Mouse (Mus musculus): Measurements from ENCODE around the gene Ccdc43. TPM values are rescaled to one million over a fixed set of nuclear protein-coding genes. Genes with fewer than 3 reads are reported as not detected.
A peak's percentile ranks its signal among the peaks of the same experiment; 100 is the strongest.
"Not testable (repeated sequence)": the region's sequence is repeated elsewhere in the genome, so short reads cannot be mapped to it uniquely, and the experiment has no call there.

Ccdc43 gene
- total and polyA plus RNA-seq, 3 experiments: 6.8 to 22.8 (median 21.0) TPM

DNA sequence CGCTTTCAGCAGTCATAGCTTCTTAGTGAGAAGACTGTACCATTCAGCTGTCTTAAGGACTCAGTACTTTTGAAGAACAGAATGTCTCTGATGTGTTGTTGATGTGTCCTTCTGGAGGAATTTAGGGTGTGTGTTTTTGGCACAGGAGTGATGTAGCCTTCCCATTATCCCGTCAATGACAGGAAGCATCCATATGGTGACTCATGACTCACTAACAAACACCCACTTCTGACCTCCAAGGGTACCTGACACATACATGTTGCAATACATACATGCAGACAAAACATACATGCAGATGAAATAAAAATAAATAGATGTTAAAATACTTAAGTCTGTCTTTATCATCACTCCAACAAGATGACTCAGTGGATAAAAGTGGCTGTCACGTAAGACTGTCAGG lies 32.3 kb upstream of the Ccdc43 start:
- DNase-seq: no peak
- intact Hi-C loops (cut with DNase I): no loop called here
- WGBS: 59% methylated on average over 3 of the region's 3 CpGs
- no peaks in the 10 kb centered on the region for H3K27me3 ChIP-seq (ENCODE audit: control insufficient read depth, insufficient read depth, low read length)
- H3K9ac ChIP-seq (ENCODE audit: low read depth, low read length): no peak overlapping the region
- no peaks in the 10 kb centered on the region for H3K79me2 ChIP-seq (replicated peaks; ENCODE audit: control insufficient read depth, insufficient read depth, low read length)
- no peaks in the 10 kb centered on the region for H3K36me3 ChIP-seq (ENCODE audit: control insufficient read depth, insufficient read depth, low read length)
- H3K4me3 ChIP-seq: no peak overlapping the region
- H3K4me1 ChIP-seq (ENCODE audit: control insufficient read depth, insufficient read depth, low read length): no peaks in the 10 kb centered on the region
- TF ChIP-seq EP300 (IDR thresholded peaks at IDR 0.05; ENCODE audit: insufficient read depth, low read depth, low read length): no peak
- TF ChIP-seq POLR2A (IDR thresholded peaks at IDR 0.05; ENCODE audit: insufficient read depth, low read depth, low read length): no peak
- no peak for TF ChIP-seq CTCF (IDR thresholded peaks at IDR 0.05)
- H3K27ac ChIP-seq: no peak overlapping the region

DNA sequence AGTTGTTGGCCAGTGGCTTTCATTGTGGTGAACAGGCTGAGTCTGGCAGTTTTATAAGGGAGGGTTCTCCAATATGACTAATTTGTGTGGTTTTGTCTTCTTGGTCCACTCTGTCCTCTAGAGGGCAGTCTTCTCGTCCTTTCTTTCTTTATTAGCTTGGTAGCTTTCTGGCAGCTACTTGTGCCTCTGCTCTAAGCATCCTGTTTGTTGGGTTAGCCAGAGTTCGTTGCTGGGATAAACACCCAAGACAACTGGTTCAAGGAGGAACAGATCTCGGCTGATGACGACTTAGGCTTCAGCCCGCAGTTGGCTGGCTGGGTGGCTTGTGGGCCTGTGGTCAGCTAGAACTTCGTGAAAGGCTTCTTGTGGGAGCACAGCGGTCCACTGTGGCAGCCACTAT lies 31.0 kb upstream of the Ccdc43 start:
- 33% methylated on average over 7 of the region's 7 CpGs for WGBS
- Histone ChIP-seq H3K9ac (ENCODE audit: low read depth, low read length) (no peak overlapping the region), H3K4me1 (ENCODE audit: control insufficient read depth, insufficient read depth, low read length) (no peaks in the 10 kb centered on the region), H3K79me2 (replicated peaks; ENCODE audit: control insufficient read depth, insufficient read depth, low read length) (no peaks in the 10 kb centered on the region), H3K36me3 (ENCODE audit: control insufficient read depth, insufficient read depth, low read length) (no peaks in the 10 kb centered on the region), H3K27ac (no peak overlapping the region), H3K27me3 (ENCODE audit: control insufficient read depth, insufficient read depth, low read length) (no peaks in the 10 kb centered on the region), H3K4me3 (no peak overlapping the region)
- intact Hi-C loops (cut with DNase I): no loop called here
- no peak for TF ChIP-seq EP300 (IDR thresholded peaks at IDR 0.05; ENCODE audit: insufficient read depth, low read depth, low read length)
- TF ChIP-seq CTCF (IDR thresholded peaks at IDR 0.05): peak; percentile 77
- DNase-seq: peak; percentile 39 to 45

DNA sequence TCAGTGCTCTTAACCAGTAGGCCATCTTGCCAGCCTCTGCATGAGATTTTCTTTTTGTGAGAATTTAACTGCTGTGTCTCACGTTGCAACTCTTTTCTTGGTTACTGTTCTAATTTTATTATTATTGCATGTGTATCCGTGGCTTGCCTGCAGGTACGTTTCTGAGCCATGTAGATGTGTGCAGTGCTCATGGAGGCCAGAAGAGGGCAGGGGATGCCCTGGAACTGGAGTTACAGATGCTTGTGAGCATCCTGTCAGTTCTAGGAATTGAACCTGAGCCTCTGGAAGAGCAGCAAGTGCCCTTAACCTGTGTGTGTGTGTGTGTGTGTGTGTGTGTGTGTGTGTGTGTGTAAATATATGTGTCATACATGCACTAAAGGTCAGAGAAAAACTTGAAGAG lies 28.0 kb upstream of the Ccdc43 start:
- Histone ChIP-seq H3K9ac (ENCODE audit: low read depth, low read length) (no peak overlapping the region), H3K36me3 (ENCODE audit: control insufficient read depth, insufficient read depth, low read length) (no peaks in the 10 kb centered on the region), H3K4me1 (ENCODE audit: control insufficient read depth, insufficient read depth, low read length) (no peaks in the 10 kb centered on the region), H3K27me3 (ENCODE audit: control insufficient read depth, insufficient read depth, low read length) (no peaks in the 10 kb centered on the region), H3K4me3 (no peak overlapping the region), H3K27ac (no peak overlapping the region), H3K79me2 (replicated peaks; ENCODE audit: control insufficient read depth, insufficient read depth, low read length) (no peaks in the 10 kb centered on the region)
- 34% methylated on average over 3 of the region's 3 CpGs for WGBS
- TF ChIP-seq POLR2A (IDR thresholded peaks at IDR 0.05; ENCODE audit: insufficient read depth, low read depth, low read length) (no peak), EP300 (IDR thresholded peaks at IDR 0.05; ENCODE audit: insufficient read depth, low read depth, low read length) (no peak), CTCF (IDR thresholded peaks at IDR 0.05) (peak; percentile 43)
- intact Hi-C loops (cut with DNase I): no loop called here
- no peak for DNase-seq

DNA sequence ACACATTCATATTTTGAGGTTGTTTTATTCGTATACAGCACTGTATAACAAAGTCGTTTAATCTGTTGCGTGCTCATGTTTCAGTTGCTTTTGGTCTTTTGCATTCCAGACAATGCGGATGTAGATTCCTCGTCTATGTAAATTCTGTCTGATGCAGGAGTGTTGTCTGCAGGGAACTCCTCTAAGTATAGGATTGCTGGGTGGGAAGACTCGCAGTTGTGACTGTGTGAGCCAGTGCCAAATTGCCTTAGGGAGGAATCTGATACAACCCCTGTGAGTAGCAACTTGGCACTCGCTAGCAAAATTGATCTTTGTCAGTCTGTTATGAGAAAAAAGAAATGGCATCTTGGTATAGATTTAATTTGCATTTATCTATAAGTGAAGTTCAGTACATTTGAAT lies 18.6 kb upstream of the Ccdc43 start:
- intact Hi-C loops (cut with DNase I): no loop called here
- WGBS: 77% methylated on average over 7 of the region's 7 CpGs
- DNase-seq: no peak
- no peaks in the 10 kb centered on the region for H3K36me3 ChIP-seq (ENCODE audit: control insufficient read depth, insufficient read depth, low read length)
- no peaks in the 10 kb centered on the region for H3K4me1 ChIP-seq (ENCODE audit: control insufficient read depth, insufficient read depth, low read length)
- H3K9ac ChIP-seq (ENCODE audit: low read depth, low read length): no peak overlapping the region
- no peaks in the 10 kb centered on the region for H3K27me3 ChIP-seq (ENCODE audit: control insufficient read depth, insufficient read depth, low read length)
- H3K4me3 ChIP-seq: no peak overlapping the region
- H3K27ac ChIP-seq: no peak overlapping the region
- H3K79me2 ChIP-seq (replicated peaks; ENCODE audit: control insufficient read depth, insufficient read depth, low read length): no peaks in the 10 kb centered on the region
- no peak for TF ChIP-seq CTCF (IDR thresholded peaks at IDR 0.05)
- no peak for TF ChIP-seq EP300 (IDR thresholded peaks at IDR 0.05; ENCODE audit: insufficient read depth, low read depth, low read length)
- TF ChIP-seq POLR2A (IDR thresholded peaks at IDR 0.05; ENCODE audit: insufficient read depth, low read depth, low read length): no peak

DNA sequence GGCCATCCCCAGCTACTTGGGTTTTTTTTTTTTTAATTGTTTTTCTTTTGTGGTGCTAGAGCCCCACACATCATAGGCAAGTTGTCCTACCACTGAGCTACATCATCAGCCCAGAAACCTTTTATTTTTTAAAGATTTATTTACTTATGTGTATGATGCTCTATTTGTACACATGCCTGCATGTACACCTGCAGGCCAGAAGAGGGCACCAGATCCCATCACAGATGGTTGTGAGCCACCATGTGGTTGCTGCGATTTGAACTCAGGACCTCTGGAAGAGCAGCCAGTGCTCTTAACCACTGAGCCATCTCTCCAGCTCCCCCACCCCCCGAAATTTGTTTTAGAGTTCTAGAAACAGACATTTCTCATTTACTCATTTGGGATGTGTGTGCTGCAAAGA lies 17.0 kb upstream of the Ccdc43 start:
- TF ChIP-seq CTCF (IDR thresholded peaks at IDR 0.05): peak; percentile 58
- H3K9ac ChIP-seq (ENCODE audit: low read depth, low read length); H3K27me3 ChIP-seq (ENCODE audit: control insufficient read depth, insufficient read depth, low read length); H3K36me3 ChIP-seq (ENCODE audit: control insufficient read depth, insufficient read depth, low read length); DNase-seq; H3K27ac ChIP-seq; H3K4me3 ChIP-seq; intact Hi-C loops (cut with DNase I); H3K4me1 ChIP-seq (ENCODE audit: control insufficient read depth, insufficient read depth, low read length); H3K79me2 ChIP-seq (replicated peaks; ENCODE audit: control insufficient read depth, insufficient read depth, low read length): not testable (repeated sequence)
- WGBS: 77% methylated on average over 2 of the region's 2 CpGs

DNA sequence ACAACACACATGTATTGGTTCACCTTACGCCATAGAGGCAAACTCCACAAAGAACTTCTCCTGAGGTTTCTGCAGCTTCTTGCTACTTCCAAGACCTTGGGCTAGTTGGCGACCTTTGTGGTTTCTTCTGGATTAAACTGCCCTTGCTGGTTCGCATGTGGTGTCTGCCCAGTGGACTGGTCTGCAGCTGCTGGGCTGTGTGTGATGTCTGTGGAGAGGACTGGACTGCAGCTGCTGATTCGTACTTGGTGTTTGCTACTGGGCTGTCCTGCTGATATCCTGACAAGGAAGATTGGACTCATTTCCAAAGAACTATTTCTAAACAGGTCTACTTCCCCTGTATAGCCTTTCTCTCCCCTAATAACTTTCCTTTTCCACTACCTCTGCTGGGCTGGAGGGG lies 14.8 kb upstream of the Ccdc43 start:
- H3K27ac ChIP-seq: no peak overlapping the region
- intact Hi-C loops (cut with DNase I): no loop called here
- H3K79me2 ChIP-seq (replicated peaks; ENCODE audit: control insufficient read depth, insufficient read depth, low read length): no peaks in the 10 kb centered on the region
- no peak overlapping the region for H3K4me3 ChIP-seq
- TF ChIP-seq EP300 (IDR thresholded peaks at IDR 0.05; ENCODE audit: insufficient read depth, low read depth, low read length) (no peak), CTCF (IDR thresholded peaks at IDR 0.05) (no peak), POLR2A (IDR thresholded peaks at IDR 0.05; ENCODE audit: insufficient read depth, low read depth, low read length) (no peak)
- H3K9ac ChIP-seq (ENCODE audit: low read depth, low read length): no peak overlapping the region
- H3K4me1 ChIP-seq (ENCODE audit: control insufficient read depth, insufficient read depth, low read length): no peaks in the 10 kb centered on the region
- H3K27me3 ChIP-seq (ENCODE audit: control insufficient read depth, insufficient read depth, low read length): no peaks in the 10 kb centered on the region
- DNase-seq: no peak
- no peaks in the 10 kb centered on the region for H3K36me3 ChIP-seq (ENCODE audit: control insufficient read depth, insufficient read depth, low read length)
- WGBS: 86% methylated on average over 4 of the region's 4 CpGs

DNA sequence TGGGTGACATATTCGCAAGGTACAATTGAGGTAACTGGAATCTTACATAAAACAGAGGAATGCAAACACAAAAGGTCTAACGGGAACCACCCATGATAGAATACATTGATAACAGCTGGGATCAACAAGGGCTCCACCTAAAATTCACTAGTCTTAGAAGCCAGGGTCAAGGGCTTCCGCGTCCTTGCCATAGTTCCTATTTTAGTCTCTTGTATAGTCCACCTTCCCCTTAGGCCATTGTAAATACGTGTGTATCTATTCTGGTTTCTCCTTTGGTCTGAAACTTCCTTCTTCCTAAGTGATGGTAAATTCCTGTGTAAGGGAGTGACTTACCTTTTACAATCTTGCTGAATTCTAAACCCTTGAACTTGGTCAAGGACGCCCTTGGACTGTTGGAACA lies 4.6 kb upstream of the Ccdc43 start:
- intact Hi-C loops (cut with DNase I); H3K79me2 ChIP-seq (replicated peaks; ENCODE audit: control insufficient read depth, insufficient read depth, low read length); H3K27me3 ChIP-seq (ENCODE audit: control insufficient read depth, insufficient read depth, low read length); DNase-seq; H3K27ac ChIP-seq; H3K9ac ChIP-seq (ENCODE audit: low read depth, low read length); H3K36me3 ChIP-seq (ENCODE audit: control insufficient read depth, insufficient read depth, low read length); H3K4me1 ChIP-seq (ENCODE audit: control insufficient read depth, insufficient read depth, low read length); H3K4me3 ChIP-seq: not testable (repeated sequence)
- 89% methylated on average over 6 of the region's 6 CpGs for WGBS
